Mouse (Mus musculus): Measurements from ENCODE around the gene Tle6.

GRCm38 (mm10) chr10:81543633-81544032, 57.2 kb downstream of the Tle6 start:
- TF ChIP-seq CTCF (IDR thresholded peaks at IDR 0.05; ENCODE audit: low read depth): no peak
- TF ChIP-seq EP300 (optimal IDR thresholded peaks at IDR 0.05): no peak

Data from stomach, postnatal 0 days (tissue).